Mouse (Mus musculus): ENCODE measurements at regions not wholly inside any gene's neighbourhood (a gene's known extent, or its start where the extent isn't known, plus 50 kb on each side); places are given as distances from the start of the nearest gene placed in this dataset.

DNA sequence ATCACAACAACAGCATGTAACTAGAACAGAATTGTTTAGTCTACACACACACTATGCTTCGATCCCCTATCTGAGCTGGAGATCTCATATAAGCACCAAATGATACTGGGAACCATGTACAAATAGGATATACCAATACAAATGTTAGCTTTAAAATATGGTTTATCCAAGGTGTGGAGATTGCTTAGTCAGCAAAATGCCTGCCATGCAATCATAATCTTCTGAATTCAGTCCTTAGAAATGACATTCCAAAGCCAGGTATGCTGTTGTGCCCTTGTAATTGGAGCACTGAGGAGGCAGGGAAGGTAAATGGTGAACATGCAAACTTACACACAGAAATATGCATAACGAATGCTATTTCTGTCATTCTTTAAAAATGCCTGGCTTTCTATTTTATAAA is 54.0 kb upstream of the Thsd7b start:
- DNase-seq, result no peak

DNA sequence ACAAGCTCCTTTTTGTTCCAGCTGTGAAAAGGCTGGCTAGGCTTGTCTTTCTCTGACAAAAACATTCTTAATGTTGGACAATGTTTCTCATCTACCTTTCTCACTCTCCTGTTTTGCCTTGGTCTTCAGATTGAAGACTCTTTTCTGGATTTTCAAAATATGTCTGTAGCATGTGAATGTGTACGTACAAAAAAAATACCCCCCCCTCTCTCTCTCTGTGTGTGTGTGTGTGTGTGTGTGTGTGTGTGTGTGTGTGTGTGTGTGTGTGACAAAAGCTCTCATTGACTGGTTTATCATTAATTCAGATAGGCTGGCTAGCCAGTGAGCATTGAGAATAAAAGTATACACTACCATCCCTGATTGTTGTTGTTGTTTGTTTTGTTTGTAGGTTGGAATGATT is 64.3 kb upstream of the Thsd7b start:
- no peak for DNase-seq

DNA sequence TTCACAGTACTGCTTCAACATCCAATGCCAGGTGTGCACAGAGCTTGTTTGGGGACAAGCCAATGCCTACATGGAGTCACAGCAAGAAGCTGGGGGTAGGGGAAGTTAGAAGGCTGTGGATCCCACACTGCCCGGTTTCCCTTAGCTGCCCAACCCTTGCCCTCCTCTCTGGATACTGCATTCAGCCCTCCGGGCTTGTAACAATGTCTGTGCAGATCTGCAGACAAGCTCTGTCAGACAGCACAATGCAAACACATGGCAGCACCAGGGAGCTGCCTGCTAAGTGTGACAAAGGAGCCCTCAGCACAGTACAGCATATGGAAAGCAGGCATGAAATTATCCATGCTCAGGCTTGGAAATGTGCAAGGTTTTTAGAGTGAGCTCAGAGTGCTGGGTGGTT is 64.7 kb upstream of the Thsd7b start:
- DNase-seq, result no peak

DNA sequence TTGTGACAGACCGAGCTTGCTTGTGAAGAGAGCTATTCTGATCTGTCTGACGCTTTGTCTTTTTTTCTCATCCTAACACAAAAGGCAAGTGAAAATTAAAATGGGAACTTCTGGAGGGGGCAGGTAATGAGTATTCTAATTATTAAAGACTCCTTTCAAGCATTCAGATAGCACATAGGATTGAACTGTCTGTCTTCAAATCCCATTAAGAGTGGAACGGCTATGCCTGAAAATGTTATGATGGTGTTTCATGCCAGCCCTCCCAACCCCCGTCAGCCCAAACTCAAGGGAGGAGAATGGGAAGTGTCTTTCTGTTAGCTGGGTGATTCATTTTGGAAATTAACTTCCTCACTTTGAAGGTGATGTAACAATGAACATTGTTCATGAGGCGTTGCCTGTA is 65.4 kb upstream of the Thsd7b start:
- no peak for DNase-seq

DNA sequence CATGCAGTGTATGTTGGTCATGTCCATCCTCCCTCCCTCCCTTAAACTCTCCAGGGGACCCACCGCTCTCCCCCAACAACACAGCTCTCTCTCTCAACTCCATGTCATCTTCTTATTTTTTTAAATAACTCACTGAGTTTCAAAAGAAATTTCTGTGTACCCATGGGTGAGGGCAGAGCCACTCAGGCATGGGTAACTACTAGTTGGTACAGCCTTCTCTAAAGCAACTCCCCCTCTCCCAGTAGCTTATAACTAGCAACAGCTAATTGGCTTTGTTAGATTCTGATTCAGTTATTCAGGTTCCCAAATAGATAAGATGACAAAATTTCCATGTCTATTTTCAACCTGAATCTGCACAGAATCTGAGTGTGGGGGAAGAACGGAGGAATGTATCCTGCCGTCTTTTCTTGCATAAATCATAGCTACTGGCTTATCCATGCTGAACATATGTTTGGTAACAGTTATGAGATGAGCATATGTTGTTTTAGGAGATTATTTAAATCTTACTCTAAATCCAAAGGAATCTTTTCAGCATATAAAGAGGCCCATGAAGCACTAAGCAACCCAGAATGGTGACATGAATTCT is 92.8 kb upstream of the Thsd7b start:
- DNase-seq, result no peak

DNA sequence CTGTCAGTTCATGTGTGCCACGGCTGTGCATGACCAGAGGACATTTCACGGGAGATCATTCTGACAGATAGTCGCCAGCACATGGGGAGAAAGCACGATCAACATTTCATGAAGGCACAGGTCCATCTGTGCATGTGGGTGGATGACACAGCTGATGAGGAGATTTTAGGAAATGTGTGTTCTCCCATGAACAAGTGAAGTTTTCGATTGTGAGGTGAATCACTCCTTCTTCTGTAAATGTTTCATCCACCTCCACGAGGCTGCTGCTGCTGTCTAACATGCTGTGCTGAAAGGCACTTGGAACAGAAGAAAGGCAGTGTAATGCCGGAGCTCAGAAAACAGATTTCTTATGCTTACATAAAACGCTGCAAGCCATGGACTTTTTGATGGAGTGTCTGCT is 103.2 kb upstream of the Thsd7b start:
- no peak for DNase-seq

DNA sequence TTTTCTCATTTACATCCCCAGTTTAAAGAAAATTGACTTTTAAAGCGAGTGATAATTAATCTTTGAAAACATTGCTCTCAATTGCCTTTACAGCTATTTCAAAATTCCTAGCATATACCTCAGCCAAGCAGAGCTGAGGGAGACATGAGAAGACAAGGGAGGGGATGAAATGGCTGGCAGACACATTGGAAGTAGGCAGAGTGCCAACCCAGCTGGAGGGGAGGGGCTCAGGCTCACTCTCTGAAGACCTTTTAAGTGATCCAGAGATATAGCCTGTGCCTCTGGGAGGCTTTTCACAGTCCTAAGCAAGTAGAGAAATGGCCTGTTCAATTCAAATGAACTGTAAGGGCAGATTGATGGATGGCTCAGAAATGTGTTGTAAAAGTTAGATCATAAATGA is 122.5 kb upstream of the Thsd7b start:
- peak; percentile 30 for DNase-seq

DNA sequence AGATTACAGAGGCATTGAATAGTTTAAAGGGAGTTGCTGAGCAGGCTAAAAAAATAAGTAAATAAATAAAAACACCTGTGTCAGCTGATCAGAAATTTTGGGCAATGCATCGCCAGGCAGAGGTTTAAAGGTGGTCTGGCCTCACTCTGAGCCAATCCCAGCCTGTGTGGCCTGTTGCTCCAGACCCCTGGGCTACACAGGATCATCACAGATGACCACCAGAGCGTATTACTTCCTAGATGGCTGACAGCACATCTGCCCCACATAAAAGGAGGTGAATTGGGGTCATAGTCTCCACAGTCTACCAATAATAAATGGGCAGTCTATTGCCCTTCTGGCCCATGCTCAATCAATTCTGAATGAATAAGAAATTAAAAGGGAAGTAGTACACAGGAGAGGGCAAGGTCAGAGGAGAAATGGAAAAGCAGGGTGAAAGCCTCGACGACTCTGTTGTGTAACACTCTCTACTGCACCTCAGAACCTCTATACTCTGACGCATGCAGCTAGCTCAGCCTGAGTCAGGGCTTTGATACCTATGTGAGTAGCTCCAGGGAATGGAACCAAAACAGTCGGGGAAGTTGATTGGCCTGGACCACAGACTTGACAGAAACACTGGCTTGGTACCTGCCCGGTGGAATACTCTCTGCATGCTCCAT is 124.2 kb upstream of the Thsd7b start:
- DNase-seq, result no peak

DNA sequence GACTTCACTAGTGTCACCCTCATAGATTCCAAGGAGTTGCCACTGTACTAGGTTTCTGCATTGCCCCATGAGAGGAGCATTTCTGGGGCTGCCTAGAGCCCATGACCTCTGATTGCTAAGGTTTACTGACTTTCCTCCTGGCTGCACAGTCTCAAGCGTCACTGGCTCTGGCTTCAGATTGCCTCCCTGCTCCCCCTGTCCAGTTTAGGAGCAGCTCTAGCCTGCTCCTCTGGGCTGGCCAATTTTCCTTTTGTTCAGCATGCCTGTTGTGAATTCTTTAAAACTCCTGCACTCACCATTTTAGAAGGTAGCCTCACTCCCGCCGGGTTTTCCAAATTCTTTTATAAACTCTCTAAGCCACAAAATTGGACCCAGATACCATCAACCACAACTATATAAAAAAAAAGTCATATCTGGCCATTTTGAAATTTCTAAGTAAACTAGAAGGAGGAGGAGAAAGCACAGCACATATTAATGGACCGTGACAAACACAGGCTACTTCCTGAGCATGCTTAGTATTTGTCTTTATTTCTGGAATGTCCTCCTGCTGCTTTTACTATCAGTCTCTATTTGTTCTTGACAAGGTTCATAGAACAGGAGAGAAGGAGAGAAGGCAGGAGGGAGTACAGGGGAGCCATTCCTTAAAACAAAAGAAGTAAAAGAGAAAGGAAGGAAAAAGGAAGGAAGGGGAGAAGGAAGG is 126.6 kb upstream of the Thsd7b start:
- no peak for DNase-seq

DNA sequence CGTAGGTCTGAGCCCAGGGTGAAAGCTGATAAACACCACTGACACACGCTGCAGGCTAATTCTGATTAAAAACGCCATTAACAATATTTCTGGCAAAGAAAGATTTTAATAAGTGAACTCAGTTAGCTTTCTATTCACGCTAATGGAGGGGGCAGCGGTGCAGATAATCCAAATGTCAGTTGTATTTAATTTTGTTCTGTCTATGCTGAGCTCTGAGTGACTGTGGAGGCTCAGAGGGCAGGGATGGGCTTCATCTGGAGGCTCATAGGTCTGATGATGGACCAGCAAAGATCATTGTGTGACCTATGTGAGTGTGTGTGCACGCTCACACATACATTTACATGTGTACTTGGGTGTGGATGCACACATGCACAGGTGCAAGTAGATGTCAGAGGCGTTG is 134.3 kb upstream of the Thsd7b start:
- no peak for DNase-seq

DNA sequence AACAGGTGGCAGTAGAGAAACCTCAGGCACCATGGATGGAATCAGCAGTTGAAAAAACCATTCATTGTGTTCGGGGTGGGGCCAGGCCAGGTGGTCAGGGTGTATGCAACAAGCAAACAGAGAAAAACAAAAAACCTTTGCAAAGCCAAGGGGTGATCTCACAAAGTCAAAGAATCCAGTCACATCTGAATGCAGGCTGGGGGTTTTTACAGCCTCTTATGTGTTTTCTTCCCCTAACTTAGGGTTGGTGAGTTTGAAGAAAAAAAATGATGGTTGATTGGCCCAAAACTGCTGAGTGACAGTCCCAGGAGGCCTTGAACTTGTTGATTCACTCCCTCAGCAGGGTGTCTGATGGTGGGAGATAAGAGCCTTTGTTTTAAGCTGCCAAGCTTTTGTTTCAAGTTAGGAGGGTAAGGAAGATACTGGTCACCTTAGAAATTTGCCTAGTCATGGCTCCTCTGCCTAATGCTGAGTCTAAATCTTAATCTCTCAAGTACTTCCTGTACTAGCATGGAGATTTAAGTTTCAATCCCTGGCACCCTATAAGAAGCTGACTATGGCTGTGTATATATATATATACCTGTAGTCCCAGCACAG is 166.0 kb upstream of the Thsd7b start:
- DNase-seq, result no peak

DNA sequence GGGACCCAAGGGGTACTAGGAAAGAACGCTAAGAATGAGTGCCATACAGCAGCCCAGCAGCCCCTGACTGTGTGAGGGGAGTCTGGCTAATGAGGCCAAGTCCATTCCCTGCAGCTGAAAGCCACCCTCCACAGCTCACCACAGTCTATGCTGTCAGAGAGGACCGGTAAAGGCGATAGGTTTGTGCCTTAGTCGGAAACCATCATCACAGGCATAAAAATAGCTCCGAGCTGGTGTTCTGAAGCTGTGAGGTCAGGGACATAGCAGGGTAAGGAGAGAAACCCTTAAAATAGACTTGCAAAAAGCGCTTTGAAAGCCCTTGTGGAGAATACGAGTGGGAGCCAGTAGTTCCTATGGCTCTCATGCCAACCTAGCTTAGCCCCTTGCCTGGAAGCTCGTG is 172.1 kb upstream of the Thsd7b start:
- DNase-seq, result no peak

DNA sequence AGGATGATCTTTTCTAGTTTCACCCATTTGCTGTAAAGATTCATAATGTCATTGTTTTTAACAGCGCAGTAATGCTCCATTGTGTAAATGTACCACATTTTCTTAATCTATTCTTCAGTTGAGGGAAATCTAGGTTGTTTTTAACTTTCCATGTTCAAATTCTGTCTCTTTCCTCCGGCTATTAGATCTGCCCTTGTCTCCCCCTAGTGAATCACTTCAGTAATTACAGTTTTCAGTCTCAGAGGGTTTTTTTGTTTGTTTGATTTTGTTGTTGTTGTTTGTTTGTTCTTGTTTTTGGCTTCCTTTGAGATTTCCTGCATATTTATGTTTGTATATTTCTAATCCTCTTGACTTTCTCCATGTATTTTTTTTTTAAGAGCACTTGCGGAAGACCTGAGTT is 194.8 kb upstream of the Thsd7b start:
- no peak for DNase-seq

DNA sequence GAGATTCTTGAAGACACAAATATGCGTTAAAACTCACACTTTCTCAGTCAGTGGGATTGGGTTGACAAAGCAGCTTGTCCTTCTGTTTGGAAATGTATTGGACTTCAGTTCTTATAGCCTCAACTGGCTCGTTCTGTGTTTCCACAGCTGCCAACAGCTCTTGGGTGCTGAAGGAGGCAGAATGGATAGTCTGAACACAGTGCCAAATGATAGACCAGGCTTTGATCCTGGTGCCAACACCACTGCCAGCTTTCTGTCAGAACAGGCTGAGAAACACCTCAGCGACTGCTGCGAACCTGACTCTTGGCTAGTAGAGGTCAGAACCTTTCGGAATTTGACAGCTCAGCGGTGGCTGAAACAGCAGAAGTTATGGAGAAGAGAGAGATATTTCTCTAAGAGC is 215.9 kb upstream of the Thsd7b start:
- DNase-seq, result peak; percentile 3

DNA sequence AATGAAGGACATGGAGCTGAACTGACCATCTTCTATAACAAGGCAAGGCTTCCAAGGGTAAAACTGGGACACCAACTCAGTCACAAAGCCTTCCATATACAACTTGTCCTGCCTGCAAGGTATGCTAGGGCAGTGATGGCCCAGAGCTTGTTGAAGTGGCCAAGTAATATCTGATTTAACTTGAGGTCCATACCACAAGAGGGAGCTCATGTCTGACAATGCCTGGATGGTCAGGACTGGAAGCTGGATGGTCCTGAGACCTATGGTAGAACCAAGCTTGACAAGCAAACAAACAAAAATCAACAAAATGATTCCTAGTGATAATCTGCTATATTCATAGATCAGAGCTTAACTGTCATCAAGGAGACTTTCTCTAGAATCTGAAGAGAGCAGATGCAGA is 217.8 kb upstream of the Thsd7b start:
- no peak for DNase-seq

DNA sequence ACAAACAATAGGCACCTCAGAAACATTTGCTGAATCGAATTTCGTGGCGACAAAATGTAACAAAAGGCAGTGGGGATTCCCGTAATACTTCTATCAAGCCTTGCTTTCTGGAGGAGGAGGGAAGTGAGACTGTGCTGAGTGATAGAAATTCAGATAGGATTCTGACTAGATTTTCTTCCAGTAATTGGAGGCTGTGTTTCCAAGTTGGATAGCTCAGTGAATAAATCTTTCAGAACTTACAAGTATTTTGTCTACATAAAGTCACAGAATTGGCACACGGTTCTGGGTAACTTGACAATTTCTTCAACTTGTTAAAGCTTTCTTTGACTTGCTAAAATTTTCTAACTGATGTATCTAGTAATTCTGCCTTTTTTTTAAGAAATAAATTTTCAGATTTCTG is 239.4 kb upstream of the Thsd7b start:
- DNase-seq, result no peak

DNA sequence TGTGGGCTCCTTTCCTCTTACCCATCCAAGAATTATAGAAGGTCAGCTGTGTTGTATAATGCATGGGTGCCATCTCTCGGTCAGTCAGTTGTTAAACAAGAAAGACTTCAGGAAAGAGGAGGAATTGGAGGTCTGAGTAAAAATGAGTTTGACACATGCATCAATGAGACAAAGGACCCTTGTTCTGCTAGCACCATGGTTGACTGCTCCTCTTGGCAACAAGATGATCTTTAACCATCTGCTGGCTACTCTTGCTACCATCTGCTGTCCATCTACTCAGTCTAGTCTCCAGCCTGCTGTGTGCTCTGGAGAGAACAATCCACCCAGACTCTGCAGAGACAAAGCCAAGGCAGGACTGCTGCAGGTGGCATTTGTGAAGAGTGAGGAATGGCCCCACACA is 267.2 kb upstream of the Thsd7b start:
- DNase-seq, result no peak

DNA sequence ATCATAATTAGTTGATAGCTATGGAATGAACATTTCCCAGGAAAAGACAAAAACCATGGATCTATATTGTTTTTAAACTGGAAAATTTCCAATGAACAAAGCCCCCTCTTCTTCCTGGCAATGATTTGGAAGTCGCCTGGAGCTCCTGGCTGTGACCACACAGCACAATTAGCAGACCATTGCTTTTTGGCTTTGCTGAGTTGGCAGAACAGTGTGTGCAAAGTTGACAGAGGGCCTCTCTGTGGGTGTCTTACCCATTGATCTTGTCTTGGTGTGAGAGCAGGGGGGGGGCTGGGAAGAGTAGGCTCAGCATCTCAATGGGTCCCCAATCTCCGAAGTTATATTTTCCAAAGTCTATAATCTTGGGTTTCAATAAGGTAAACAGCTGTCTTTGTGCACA is 270.8 kb upstream of the Thsd7b start:
- no peak for DNase-seq

DNA sequence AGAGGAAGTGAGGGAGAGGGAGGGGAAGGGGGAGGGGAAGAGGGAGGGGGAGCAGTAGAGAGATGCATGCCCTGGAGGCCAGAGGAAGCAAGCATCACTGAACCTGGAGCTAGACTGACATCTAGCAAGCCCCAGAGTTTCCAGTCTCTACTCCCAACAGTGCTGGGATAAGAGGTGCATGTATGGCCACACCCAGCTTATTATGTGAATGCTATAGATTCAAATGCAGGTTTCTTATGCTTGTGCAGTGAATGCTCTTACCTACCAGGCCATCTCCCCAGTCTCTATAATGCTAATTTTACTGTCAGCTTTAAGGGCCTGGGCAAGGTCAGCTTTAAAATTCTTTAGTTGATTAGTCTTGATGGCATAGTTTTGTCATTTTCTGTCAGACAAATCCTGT is 271.3 kb upstream of the Thsd7b start:
- DNase-seq, result no peak

DNA sequence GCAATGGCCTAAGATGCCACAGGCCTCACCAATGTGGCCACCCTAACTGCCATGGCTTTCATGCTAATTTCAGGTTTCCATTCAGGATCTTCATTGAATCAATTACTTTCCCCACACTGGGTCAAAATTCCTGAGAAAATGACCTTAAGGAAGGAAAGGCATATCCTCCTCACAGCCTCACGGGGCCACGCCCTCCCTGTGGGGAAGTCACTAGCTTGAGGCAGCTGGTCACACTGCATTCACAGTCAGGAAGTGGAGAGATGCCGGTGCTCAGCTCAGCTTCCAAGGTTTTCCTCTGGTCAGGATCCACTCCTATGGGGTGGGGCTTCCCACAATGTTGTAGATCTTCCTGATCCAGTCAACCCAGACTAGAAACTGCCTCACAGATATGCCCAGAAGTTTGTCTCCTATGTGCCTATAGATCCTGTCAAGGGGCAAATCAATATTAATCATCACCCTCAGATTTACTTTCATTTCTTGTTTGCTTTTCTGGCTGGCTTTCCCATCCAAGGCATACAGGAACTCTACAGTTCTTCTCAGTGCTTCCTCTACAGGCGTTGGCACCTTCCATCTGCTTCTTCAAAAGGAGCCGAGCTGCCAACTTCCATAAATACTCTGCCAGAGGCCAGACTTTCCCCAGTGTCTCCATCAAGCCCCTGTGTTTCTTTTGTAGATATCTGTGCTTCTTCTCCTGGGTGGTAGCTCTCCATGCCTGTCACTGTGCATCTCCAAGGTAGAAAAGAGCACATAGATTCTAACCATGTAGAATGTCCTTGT is 273.2 kb upstream of the Thsd7b start:
- no peak for DNase-seq

DNA sequence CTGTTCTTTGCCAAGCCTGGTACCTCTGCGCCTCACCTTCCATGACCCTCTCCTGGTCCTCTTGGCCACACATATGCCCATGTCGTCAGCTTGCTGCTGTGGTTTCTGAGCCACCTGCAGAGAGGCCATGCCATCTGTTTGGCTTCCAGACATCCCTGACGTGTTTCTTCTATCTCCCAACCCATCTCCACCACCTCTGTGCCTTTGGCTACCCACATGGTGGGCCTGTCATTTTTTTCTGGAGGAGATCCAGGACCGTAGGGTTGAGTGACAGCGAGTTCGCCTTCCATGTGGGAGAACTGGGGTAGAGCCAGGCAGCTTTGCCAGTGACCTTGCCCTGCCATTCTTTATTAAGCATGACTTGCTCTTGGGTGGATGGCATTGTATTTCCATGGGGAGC is 278.4 kb upstream of the Thsd7b start:
- DNase-seq, result no peak

DNA sequence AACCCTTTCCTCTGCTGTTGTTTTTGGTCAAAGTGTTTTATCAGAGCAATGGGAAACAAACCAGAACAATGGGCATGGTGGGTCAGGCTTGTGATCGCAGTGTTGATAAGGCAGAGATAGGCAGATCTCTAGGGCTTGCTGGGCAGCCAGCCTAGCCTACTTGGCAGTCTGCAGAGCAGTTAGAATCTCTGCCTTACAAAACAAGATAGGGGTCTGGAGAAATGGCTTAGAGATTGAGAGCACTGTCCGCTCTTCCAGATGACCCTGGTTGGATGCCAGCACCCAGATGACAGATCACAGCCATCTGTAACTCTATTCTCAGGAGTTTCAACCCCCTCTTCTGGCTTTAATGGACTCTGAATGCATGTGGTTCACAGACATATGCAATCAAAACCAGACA is 289.7 kb upstream of the Thsd7b start:
- DNase-seq, result peak; percentile 4

DNA sequence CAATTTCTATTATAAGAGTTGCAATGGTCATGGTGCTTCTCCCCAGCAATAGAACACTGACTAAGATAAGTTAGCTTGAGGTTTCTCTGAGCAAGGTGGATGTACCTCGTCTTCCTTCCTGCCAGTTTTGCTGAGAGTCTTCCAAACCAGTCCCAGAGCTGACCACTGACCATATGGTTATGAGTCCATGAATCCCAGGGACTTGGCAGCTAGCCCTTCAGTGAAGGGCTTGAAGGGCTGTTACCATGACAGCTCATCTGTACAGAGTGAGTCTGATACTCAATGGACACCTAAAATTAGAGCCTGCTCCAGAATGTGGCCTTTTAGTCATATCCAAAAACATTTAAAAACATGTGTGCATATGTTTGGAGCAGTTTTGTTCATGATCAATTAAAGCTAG is 297.5 kb upstream of the Thsd7b start:
- DNase-seq, result no peak

DNA sequence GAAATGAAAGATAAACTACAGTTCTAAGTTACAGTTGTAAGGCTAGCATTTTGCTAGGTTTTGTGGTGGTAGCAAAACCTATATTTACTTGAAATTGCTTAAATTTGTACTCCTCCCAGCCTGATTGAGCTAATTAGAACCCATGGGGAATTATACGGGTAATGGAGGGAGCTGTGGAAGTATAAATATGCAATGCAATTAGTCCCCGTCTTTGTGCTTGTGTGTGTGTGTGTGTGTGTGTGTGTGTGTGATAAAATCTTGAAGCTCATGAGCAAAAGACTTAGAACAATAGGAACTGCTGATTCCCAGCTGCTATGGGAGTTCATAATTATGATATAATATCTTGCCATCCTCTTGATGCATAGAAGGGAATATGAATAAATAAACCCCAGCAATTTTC is 321.7 kb upstream of the Thsd7b start:
- DNase-seq, result no peak
